In genomic region chr3:153675073-153675472, GRCm38 (mm10) we compare ENCODE assay signal across 7 mouse cellular contexts. TPM values are rescaled to one million over a fixed set of nuclear protein-coding genes. Genes with fewer than 3 reads are reported as not detected.
A peak's percentile ranks its signal among the peaks of the same experiment; 100 is the strongest.
DNase-seq lines count a peak whose midpoint lies in the region; ATAC-seq lines count a peak whose summit lies in the region.

No protein-coding gene starts in this region.

- peak; percentile 28; the same call in 1 of the 2 replicates for ATAC-seq in kidney, embryonic 16.5 days (ENCODE audit: low FRiP score, low TSS enrichment)
- ATAC-seq in common myeloid progenitor, adult 5-6 weeks (replicated peaks; ENCODE audit: low read depth, poor library complexity, severe bottlenecking) = peak; percentile 30
- ATAC-seq in heart, embryonic 16.5 days (replicated peaks; ENCODE audit: extremely low read depth, insufficient read depth, low FRiP score) = peak; percentile 56
- ATAC-seq in liver, embryonic 16.5 days (ENCODE audit: low read depth) = peak; percentile 56
- ATAC-seq in neural tube, embryonic 15.5 days (ENCODE audit: low FRiP score) = no peak

- H3K4me2 ChIP-seq in kidney, embryonic 16.5 days (replicated peaks; ENCODE audit: low read depth, low read length) = no peak overlapping the region
- peak overlapping the region; percentile 36 for H3K4me2 ChIP-seq in heart, embryonic 16.5 days (ENCODE audit: low read depth, low read length)
- no peak overlapping the region for H3K4me2 ChIP-seq in liver, embryonic 16.5 days (ENCODE audit: low read depth, low read length)
- peak overlapping the region; percentile 21; the same call in 1 of the 2 replicates for H3K4me2 ChIP-seq in neural tube, embryonic 15.5 days

- no peak for DNase-seq in kidney, adult 11 months
- DNase-seq in MN1 (ENCODE audit: low spot score) = no peak

- WGBS in kidney, embryonic 16.5 days = 49% methylated on average over 12 of the region's 12 CpGs
- WGBS in heart, embryonic 16.5 days = 39% methylated on average over 12 of the region's 12 CpGs
- WGBS in liver, embryonic 16.5 days (ENCODE audit: insufficient replicate concordance) = 65% methylated on average over 12 of the region's 12 CpGs
- WGBS in neural tube, embryonic 15.5 days = 25% methylated on average over 12 of the region's 12 CpGs

- no peaks in the 10 kb centered on the region for H3K36me3 ChIP-seq in kidney, embryonic 16.5 days (ENCODE audit: insufficient read depth, low read length)
- H3K36me3 ChIP-seq in heart, embryonic 16.5 days (ENCODE audit: control insufficient read depth, insufficient read depth) = no peaks in the 10 kb centered on the region
- no peaks in the 10 kb centered on the region for H3K36me3 ChIP-seq in liver, embryonic 16.5 days (ENCODE audit: control insufficient read depth, insufficient read depth)
- H3K36me3 ChIP-seq in neural tube, embryonic 15.5 days = no peaks in the 10 kb centered on the region

- peaks cover 51% of the 10 kb centered on the region for H3K4me1 ChIP-seq in kidney, embryonic 16.5 days (ENCODE audit: insufficient read depth, low read length)
- peaks cover 9% of the 10 kb centered on the region for H3K4me1 ChIP-seq in heart, embryonic 16.5 days (ENCODE audit: control insufficient read depth, insufficient read depth, low read length)
- H3K4me1 ChIP-seq in liver, embryonic 16.5 days (ENCODE audit: control insufficient read depth, low read depth, low read length) = peaks cover 21% of the 10 kb centered on the region
- H3K4me1 ChIP-seq in neural tube, embryonic 15.5 days = peaks cover 8% of the 10 kb centered on the region; the same call in 1 of the 2 replicates

- H3K27me3 ChIP-seq in kidney, embryonic 16.5 days (ENCODE audit: insufficient read depth, low read length) = no peaks in the 10 kb centered on the region
- H3K27me3 ChIP-seq in heart, embryonic 16.5 days (ENCODE audit: control insufficient read depth, insufficient read depth, low read length) = no peaks in the 10 kb centered on the region
- H3K27me3 ChIP-seq in liver, embryonic 16.5 days (ENCODE audit: control insufficient read depth, insufficient read depth, low read depth, low read length) = no peaks in the 10 kb centered on the region
- H3K27me3 ChIP-seq in neural tube, embryonic 15.5 days (replicated peaks) = no peaks in the 10 kb centered on the region

- H3K27ac ChIP-seq in kidney, embryonic 16.5 days (ENCODE audit: low read length) = no peak overlapping the region
- H3K27ac ChIP-seq in heart, embryonic 16.5 days (ENCODE audit: low read length) = no peak overlapping the region
- H3K27ac ChIP-seq in liver, embryonic 16.5 days (ENCODE audit: low read length) = no peak overlapping the region
- no peak overlapping the region for H3K27ac ChIP-seq in neural tube, embryonic 15.5 days (replicated peaks)

- no peak overlapping the region for H3K4me3 ChIP-seq in kidney, embryonic 16.5 days (ENCODE audit: low read length)
- no peak overlapping the region for H3K4me3 ChIP-seq in heart, embryonic 16.5 days (ENCODE audit: low read length)
- no peak overlapping the region for H3K4me3 ChIP-seq in liver, embryonic 16.5 days (ENCODE audit: low read depth, low read length)
- H3K4me3 ChIP-seq in neural tube, embryonic 15.5 days (replicated peaks) = no peak overlapping the region

- no peak overlapping the region for H3K9ac ChIP-seq in kidney, embryonic 16.5 days (replicated peaks; ENCODE audit: low read length)
- no peak overlapping the region for H3K9ac ChIP-seq in heart, embryonic 16.5 days (ENCODE audit: low read length)
- no peak overlapping the region for H3K9ac ChIP-seq in liver, embryonic 16.5 days (ENCODE audit: low read depth, low read length)
- no peak overlapping the region for H3K9ac ChIP-seq in neural tube, embryonic 15.5 days (replicated peaks)

- H3K9me3 ChIP-seq in kidney, embryonic 16.5 days (ENCODE audit: low read length) = no peaks in the 10 kb centered on the region
- H3K9me3 ChIP-seq in heart, embryonic 16.5 days (replicated peaks; ENCODE audit: control insufficient read depth, low read length) = no peaks in the 10 kb centered on the region
- H3K9me3 ChIP-seq in liver, embryonic 16.5 days (replicated peaks; ENCODE audit: control insufficient read depth, low read length) = no peaks in the 10 kb centered on the region
- H3K9me3 ChIP-seq in neural tube, embryonic 15.5 days (replicated peaks) = no peaks in the 10 kb centered on the region

RNA-seq across cellular contexts. Expression of gene St6galnac3, which starts 49.9 kb away (rescaled TPM):
- 71.6 and 75.8 TPM in 2 replicates for polyA plus RNA-seq in kidney, embryonic 16.5 days (2015; fragmentation: Nextera tagmentation; extraction: Ambion mirVana)
- 2.7 and 14.1 TPM in 2 replicates for total RNA-seq in common myeloid progenitor, adult 5-6 weeks (2017)
- polyA plus RNA-seq in heart, embryonic 16.5 days (2015; fragmentation: Nextera tagmentation; extraction: Ambion mirVana) = 20.1 and 20.8 TPM in 2 replicates
- polyA plus RNA-seq in liver, embryonic 16.5 days (2015; fragmentation: Nextera tagmentation; extraction: Ambion mirVana) = 10.5 and 12.0 TPM in 2 replicates
- 23.0 and 23.5 TPM in 2 replicates for polyA plus RNA-seq in neural tube, embryonic 15.5 days (2015; fragmentation: Nextera tagmentation; extraction: Ambion mirVana)

Comparison
In these comparisons a context has a peak if more than half of its experiments do, and no peak if none do; other contexts are left out.
1. H3K4me2 ChIP-seq: peak in heart, embryonic 16.5 days (single experiment) and neural tube, embryonic 15.5 days (single experiment); none in kidney, embryonic 16.5 days (single experiment) and liver, embryonic 16.5 days (single experiment).